Mouse (Mus musculus): Measurements from ENCODE around the gene Lrat. TPM values are rescaled to one million over a fixed set of nuclear protein-coding genes. Genes with fewer than 3 reads are reported as not detected.

Gene Lrat
- polyA plus RNA-seq (2012; ENCODE audit: low replicate concordance): 0.03 TPM in 1 of 2 replicates, not detected in the other

GRCm38 (mm10) chr3:82903613-82904205 lies at the start of gene Lrat:
Lrat (minus strand) TSS chr3:82903973.

DNA sequence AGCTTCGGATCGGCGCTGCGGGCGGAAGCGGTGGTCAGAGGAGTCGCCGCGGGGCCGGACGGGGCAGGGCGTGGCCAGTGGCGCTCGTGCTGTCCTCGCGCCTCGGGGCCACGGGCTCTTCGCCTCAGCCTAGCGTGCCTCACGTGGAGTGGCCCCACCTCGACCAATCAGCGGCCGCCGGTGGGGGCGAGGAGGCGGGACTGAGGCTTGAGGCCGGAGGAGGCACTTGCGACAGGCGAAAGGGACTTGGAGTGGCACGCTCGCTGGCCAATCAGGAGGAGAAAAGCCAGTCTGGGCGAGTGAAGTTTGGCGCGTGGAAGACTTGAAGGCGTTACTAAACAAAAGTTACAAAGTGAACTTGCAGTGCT lies 27.4 kb downstream of the Lrat start, which contains the start of gene Rbm46:
Gene Rbm46, minus strand, starts transcription at position 112 of the 368 bp plus-strand sequence.

Other genes with a start within 250 kb of the Lrat start
- not detected in 2 replicates for gene Rbm46, start 27.5 kb downstream of the Lrat start, polyA plus RNA-seq (2012; ENCODE audit: low replicate concordance)
- gene Fgg, start 103.8 kb upstream of the Lrat start, polyA plus RNA-seq (2012; ENCODE audit: low replicate concordance): not detected in 2 replicates
- not detected in 2 replicates for gene Fga, start 122.1 kb upstream of the Lrat start, polyA plus RNA-seq (2012; ENCODE audit: low replicate concordance)
- not detected in 2 replicates for gene Fgb, start 145.9 kb upstream of the Lrat start, polyA plus RNA-seq (2012; ENCODE audit: low replicate concordance)
- gene Plrg1, start 151.5 kb upstream of the Lrat start, polyA plus RNA-seq (2012; ENCODE audit: low replicate concordance): 4.3 and 7.3 TPM in 2 replicates
- gene Dchs2, start 224.0 kb upstream of the Lrat start, polyA plus RNA-seq (2012; ENCODE audit: low replicate concordance): not detected in 2 replicates